Mouse (Mus musculus) layer of hippocampus, adult 2 months (tissue): Measurements from ENCODE around the gene Hbb-y. TPM values are rescaled to one million over a fixed set of nuclear protein-coding genes. Genes with fewer than 3 reads are reported as not detected.
A peak's percentile ranks its signal among the peaks of the same experiment; 100 is the strongest.
"Not testable (repeated sequence)": the region's sequence is repeated elsewhere in the genome, so short reads cannot be mapped to it uniquely, and the experiment has no call there.

Experiments
- DNase-seq, 2 experiments: peaks; one replicate each; pipeline ENCODE4 v3.0.0; 2022; ENCODE audit warnings: low spot score in 2 of 2
- H3K27ac ChIP-seq: fragments of 200-600 bp; 2 replicates; pipeline ENCODE4 v1.8.1; 2022
- H3K4me3 ChIP-seq: fragments of 200-600 bp; 2 replicates; pipeline ENCODE4 v1.8.1; 2022; ENCODE audit warnings: mild to moderate bottlenecking
- CTCF ChIP-seq: fragments of 200-600 bp; conservative IDR thresholded peaks from 2 replicates; pipeline ENCODE4 v1.8.1; 2022; ENCODE audit warnings: antibody characterized with exemption, mild to moderate bottlenecking, moderate library complexity
- total RNA-seq, 2 experiments: library from RNA; stranded (reverse); gene quantifications; 2 replicates each; pipeline ENCODE4 v1.2.3; 2021

The Hbb-y gene
- total RNA-seq, 2 experiments from 2014 or later: not detected

DNA sequence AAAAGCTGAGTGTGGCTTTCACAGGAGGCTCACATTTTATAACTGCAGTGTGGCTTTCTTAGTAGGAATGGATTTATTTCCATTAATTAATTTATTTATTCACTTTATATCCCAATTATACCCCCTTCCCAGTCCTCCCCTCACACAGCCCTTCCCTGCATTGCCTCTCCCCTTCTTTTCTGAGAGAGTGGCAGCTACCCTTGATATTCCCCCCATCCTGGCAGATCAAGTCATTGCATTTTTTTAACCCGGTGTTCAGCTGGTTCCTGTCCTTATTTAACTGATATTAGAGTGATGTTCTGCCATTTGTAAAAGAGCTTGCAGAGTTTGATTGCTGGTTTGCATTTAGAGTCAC lies 43.2 kb downstream of the Hbb-y start:
- DNase-seq: no peak
- no peak for TF ChIP-seq CTCF
- H3K4me3 ChIP-seq: no peak overlapping the region
- no peak overlapping the region for H3K27ac ChIP-seq

DNA sequence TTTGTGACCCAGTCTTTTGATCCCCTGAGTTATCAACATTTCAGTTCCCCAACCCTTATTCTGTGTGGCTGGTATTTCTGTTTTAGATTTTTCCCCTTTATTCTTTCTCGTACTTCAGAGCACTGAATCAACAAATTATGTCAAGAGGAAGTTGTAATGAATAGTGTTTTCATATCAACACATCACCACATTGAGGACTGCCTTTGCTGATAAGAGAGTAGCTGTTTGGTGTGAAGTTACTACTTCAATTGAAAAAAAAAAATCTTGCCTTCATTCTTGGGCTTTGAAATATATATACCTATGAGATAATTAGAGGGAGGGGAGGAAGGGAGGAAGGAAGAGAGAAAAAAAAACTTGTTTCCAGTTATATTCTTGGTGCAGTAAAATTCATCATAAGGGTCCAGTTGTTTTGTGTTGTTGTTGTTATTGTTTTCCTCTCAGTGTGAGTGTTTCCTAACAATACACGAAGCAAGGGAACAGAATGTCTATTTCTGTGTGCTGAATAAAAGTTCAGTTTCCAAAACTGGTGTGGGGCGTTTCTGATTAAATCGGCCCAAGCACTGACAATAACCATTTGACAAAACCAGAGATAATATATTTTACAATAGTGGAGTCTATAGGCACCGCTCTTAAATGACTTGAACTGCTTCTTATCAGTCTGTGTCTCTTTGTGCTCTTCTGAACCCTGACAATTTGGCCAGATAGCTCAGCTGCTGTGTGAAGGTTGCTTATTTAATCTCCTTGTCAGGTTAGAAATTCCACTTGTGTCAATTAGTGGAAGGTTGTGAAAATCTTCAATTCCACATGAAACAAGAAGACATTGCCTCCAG lies 43.8 kb downstream of the Hbb-y start:
- no peak overlapping the region for H3K27ac ChIP-seq
- no peak overlapping the region for H3K4me3 ChIP-seq
- no peak for DNase-seq
- TF ChIP-seq CTCF: no peak

GRCm38 (mm10) chr7:103808120-103808519 lies 44.9 kb downstream of the Hbb-y start:
- not testable (repeated sequence) for H3K27ac ChIP-seq, H3K4me3 ChIP-seq

GRCm38 (mm10) chr7:103806856-103807255 lies 46.2 kb downstream of the Hbb-y start:
- H3K4me3 ChIP-seq: no peak overlapping the region
- peak; percentile 4 to 40 for DNase-seq
- peak; percentile 83 for TF ChIP-seq CTCF
- H3K27ac ChIP-seq: no peak overlapping the region

More at GRCm38 (mm10) chr7:103808120-103808519, 44.9 kb downstream of the Hbb-y start:
- DNase-seq: not testable (repeated sequence)

Other genes with a start within 250 kb of the Hbb-y start
- not detected for gene Olfr620, start 240.7 kb downstream of the Hbb-y start, total RNA-seq
- gene Olfr622, start 210.5 kb downstream of the Hbb-y start, total RNA-seq: not detected
- not detected for gene Olfr623, start 189.5 kb downstream of the Hbb-y start, total RNA-seq
- gene Olfr624, start 182.0 kb downstream of the Hbb-y start, total RNA-seq: under 1 TPM in 1 of 2 experiments, not detected in 1; 0.08 TPM
- not detected for gene Olfr625-ps1, start 170.5 kb downstream of the Hbb-y start, total RNA-seq
- gene Olfr243, start 138.5 kb downstream of the Hbb-y start, total RNA-seq: not detected
- not detected for gene Olfr628, start 122.8 kb downstream of the Hbb-y start, total RNA-seq
- gene Olfr629, start 108.3 kb downstream of the Hbb-y start, total RNA-seq: not detected
- gene Olfr630, start 95.9 kb downstream of the Hbb-y start, total RNA-seq: not detected
- gene Olfr69, start 81.6 kb downstream of the Hbb-y start, total RNA-seq: not detected
- gene Olfr68, start 73.5 kb downstream of the Hbb-y start, total RNA-seq: not detected
- not detected for gene Olfr67, start 61.4 kb downstream of the Hbb-y start, total RNA-seq
- gene Hbb-bt, start 39.2 kb downstream of the Hbb-y start, total RNA-seq: 10 to 100 TPM; 30.9 to 57.0 TPM
- gene Hbb-bs, start 25.1 kb downstream of the Hbb-y start, total RNA-seq: 100 to 1,000 TPM; 322 to 529 TPM
- gene Hbb-bh2, start 12.7 kb downstream of the Hbb-y start, total RNA-seq: not detected
- not detected for gene Hbb-bh1, start 10.1 kb downstream of the Hbb-y start, total RNA-seq
- gene Olfr66, start 33.0 kb upstream of the Hbb-y start, total RNA-seq: not detected
- gene Olfr64, start 41.3 kb upstream of the Hbb-y start, total RNA-seq: not detected
- gene Olfr65, start 50.3 kb upstream of the Hbb-y start, total RNA-seq: not detected
- not detected for gene Olfr631, start 75.6 kb upstream of the Hbb-y start, total RNA-seq
- not detected for gene Olfr632, start 81.1 kb upstream of the Hbb-y start, total RNA-seq
- not detected for gene Olfr633, start 91.2 kb upstream of the Hbb-y start, total RNA-seq
- gene Olfr635, start 117.9 kb upstream of the Hbb-y start, total RNA-seq: under 1 TPM; 0.05 to 0.07 TPM
- not detected for gene Olfr638, start 145.5 kb upstream of the Hbb-y start, total RNA-seq
- gene Olfr639, start 164.1 kb upstream of the Hbb-y start, total RNA-seq: under 1 TPM; 0.07 to 0.10 TPM
- not detected for gene Olfr640, start 172.4 kb upstream of the Hbb-y start, total RNA-seq
- not detected for gene Olfr641, start 182.2 kb upstream of the Hbb-y start, total RNA-seq
- not detected for gene Olfr642, start 199.4 kb upstream of the Hbb-y start, total RNA-seq
- not detected for gene 4930516K23Rik, start 208.2 kb upstream of the Hbb-y start, total RNA-seq
- not detected for gene Olfr644, start 218.7 kb upstream of the Hbb-y start, total RNA-seq
- not detected for gene Olfr645, start 232.2 kb upstream of the Hbb-y start, total RNA-seq